Mouse (Mus musculus): ENCODE data around the gene Mlph.

- peak; percentile 73 for TF ChIP-seq CTCF (IDR thresholded peaks at IDR 0.05; ENCODE audit: control insufficient read depth, insufficient read depth, insufficient read length)
- no peak for TF ChIP-seq MYOG (IDR thresholded peaks at IDR 0.05; ENCODE audit: control insufficient read depth, extremely low read depth, insufficient read length)
- TF ChIP-seq MAX (IDR thresholded peaks at IDR 0.05), result no peak
- no peak for TF ChIP-seq CEBPB (IDR thresholded peaks at IDR 0.05; ENCODE audit: low read depth)
Measured at GRCm38 (mm10) chr1:90909631-90910152, 5.2 kb upstream of the Mlph start.

Data from C2C12 (cell line).